Mouse (Mus musculus): ENCODE data around the gene Trpc2. TPM values are rescaled to one million over a fixed set of nuclear protein-coding genes. Genes with fewer than 3 reads are reported as not detected.
"Not testable (repeated sequence)": the region's sequence is repeated elsewhere in the genome, so short reads cannot be mapped to it uniquely, and the experiment has no call there.

Gene Trpc2
- not detected in 2 replicates for polyA plus RNA-seq (2015; fragmentation: Nextera tagmentation; extraction: Ambion mirVana)

DNA sequence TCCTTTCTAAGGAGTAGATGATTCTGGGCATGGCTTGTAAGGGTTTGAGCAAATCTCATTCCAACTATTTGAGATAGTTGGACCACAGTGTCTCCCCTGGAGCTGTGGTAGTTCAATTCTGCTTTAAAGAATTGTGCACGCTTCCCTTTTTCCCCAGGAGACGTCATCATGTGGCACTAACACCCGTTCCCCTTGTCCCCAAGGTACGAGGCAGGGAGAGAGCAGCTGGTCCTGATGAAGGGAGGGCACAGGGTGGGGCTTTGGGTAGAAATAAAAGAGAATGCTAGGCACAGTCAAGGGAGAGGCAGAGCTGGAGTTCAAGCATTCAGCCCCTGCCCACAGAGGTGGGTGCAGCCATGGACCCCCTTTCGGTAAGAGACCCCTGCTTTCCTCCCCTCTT is at the start of gene Trpc2:
Gene Trpc2 (plus strand): TSS at position 301 of the 400 bp plus-strand sequence.
- no peak within 1 kb of the TSS for H3K4me3 ChIP-seq (ENCODE audit: low read depth, low read length)
- ATAC-seq: no peak
- no peak within 1 kb of the TSS for H3K27ac ChIP-seq (ENCODE audit: low read depth)
- DNase-seq: no peak
- no peaks in the 10 kb centered on the region for H3K9me3 ChIP-seq (ENCODE audit: low read length)
- H3K4me1 ChIP-seq (ENCODE audit: insufficient read depth): no peaks in the 10 kb centered on the region
- no peak within 1 kb of the TSS for H3K4me2 ChIP-seq (ENCODE audit: low read depth, low read length)
- no peaks in the 10 kb centered on the region for H3K27me3 ChIP-seq (ENCODE audit: insufficient read depth, low read length)
- TF ChIP-seq EP300 (IDR thresholded peaks at IDR 0.05; ENCODE audit: low read depth) (no peak), CTCF (IDR thresholded peaks at IDR 0.05; ENCODE audit: low read depth) (no peak)
- peaks cover 38% of the 10 kb centered on the region for H3K36me3 ChIP-seq (replicated peaks; ENCODE audit: insufficient read depth, low read length)
- H3K9ac ChIP-seq (replicated peaks): no peak within 1 kb of the TSS
- WGBS (ENCODE audit: insufficient replicate concordance): 80% methylated on average over 5 of the region's 5 CpGs

- DNase-seq: no peak
- Histone ChIP-seq H3K9ac (replicated peaks) (no peak overlapping the region), H3K4me1 (ENCODE audit: insufficient read depth) (no peaks in the 10 kb centered on the region), H3K4me3 (ENCODE audit: low read depth, low read length) (no peak overlapping the region), H3K27ac (ENCODE audit: low read depth) (no peak overlapping the region), H3K4me2 (ENCODE audit: low read depth, low read length) (no peak overlapping the region), H3K9me3 (ENCODE audit: low read length) (no peaks in the 10 kb centered on the region), H3K36me3 (replicated peaks; ENCODE audit: insufficient read depth, low read length) (peaks cover 61% of the 10 kb centered on the region), H3K27me3 (ENCODE audit: insufficient read depth, low read length) (no peaks in the 10 kb centered on the region)
- TF ChIP-seq EP300 (IDR thresholded peaks at IDR 0.05; ENCODE audit: low read depth) (no peak), CTCF (IDR thresholded peaks at IDR 0.05; ENCODE audit: low read depth) (peak; percentile 54)
- 91% methylated on average over 1 of the region's 1 CpGs for WGBS (ENCODE audit: insufficient replicate concordance)
- ATAC-seq: no peak
Measured at GRCm38 (mm10) chr7:102034904-102035303, 48.0 kb upstream of the Trpc2 start.

GRCm38 (mm10) chr7:102035534-102035933 is 47.4 kb upstream of the Trpc2 start:
- Histone ChIP-seq H3K27me3 (ENCODE audit: insufficient read depth, low read length) (no peaks in the 10 kb centered on the region), H3K9me3 (ENCODE audit: low read length) (no peaks in the 10 kb centered on the region), H3K27ac (ENCODE audit: low read depth) (no peak overlapping the region), H3K9ac (replicated peaks) (no peak overlapping the region), H3K36me3 (replicated peaks; ENCODE audit: insufficient read depth, low read length) (peaks cover 61% of the 10 kb centered on the region), H3K4me1 (ENCODE audit: insufficient read depth) (no peaks in the 10 kb centered on the region), H3K4me3 (ENCODE audit: low read depth, low read length) (no peak overlapping the region), H3K4me2 (ENCODE audit: low read depth, low read length) (no peak overlapping the region)
- 73% methylated on average over 2 of the region's 2 CpGs for WGBS (ENCODE audit: insufficient replicate concordance)
- no peak for TF ChIP-seq CTCF (IDR thresholded peaks at IDR 0.05; ENCODE audit: low read depth)
- DNase-seq (no peak), ATAC-seq (no peak)

- Histone ChIP-seq H3K9ac (replicated peaks) (no peak overlapping the region), H3K9me3 (ENCODE audit: low read length) (no peaks in the 10 kb centered on the region), H3K36me3 (replicated peaks; ENCODE audit: insufficient read depth, low read length) (peaks cover 59% of the 10 kb centered on the region), H3K27me3 (ENCODE audit: insufficient read depth, low read length) (no peaks in the 10 kb centered on the region), H3K4me3 (ENCODE audit: low read depth, low read length) (no peak overlapping the region), H3K4me1 (ENCODE audit: insufficient read depth) (no peaks in the 10 kb centered on the region), H3K27ac (ENCODE audit: low read depth) (no peak overlapping the region), H3K4me2 (ENCODE audit: low read depth, low read length) (no peak overlapping the region)
- WGBS (ENCODE audit: insufficient replicate concordance): 88% methylated on average over 3 of the region's 3 CpGs
- no peak for TF ChIP-seq CTCF (IDR thresholded peaks at IDR 0.05; ENCODE audit: low read depth)
- TF ChIP-seq EP300 (IDR thresholded peaks at IDR 0.05; ENCODE audit: low read depth): no peak
- no peak for ATAC-seq
- DNase-seq: no peak
Measured at GRCm38 (mm10) chr7:102037318-102037717, 45.6 kb upstream of the Trpc2 start.

GRCm38 (mm10) chr7:102042314-102042713 is 40.6 kb upstream of the Trpc2 start:
- Histone ChIP-seq H3K4me1 (ENCODE audit: insufficient read depth) (no peaks in the 10 kb centered on the region), H3K4me2 (ENCODE audit: low read depth, low read length) (no peak overlapping the region), H3K9me3 (ENCODE audit: low read length) (no peaks in the 10 kb centered on the region), H3K27ac (ENCODE audit: low read depth) (no peak overlapping the region), H3K36me3 (replicated peaks; ENCODE audit: insufficient read depth, low read length) (peaks cover 32% of the 10 kb centered on the region), H3K9ac (replicated peaks) (no peak overlapping the region), H3K27me3 (ENCODE audit: insufficient read depth, low read length) (no peaks in the 10 kb centered on the region), H3K4me3 (ENCODE audit: low read depth, low read length) (no peak overlapping the region)
- TF ChIP-seq EP300 (IDR thresholded peaks at IDR 0.05; ENCODE audit: low read depth) (no peak), CTCF (IDR thresholded peaks at IDR 0.05; ENCODE audit: low read depth) (no peak)
- no peak for ATAC-seq
- 48% methylated on average over 2 of the region's 2 CpGs for WGBS (ENCODE audit: insufficient replicate concordance)
- no peak for DNase-seq

GRCm38 (mm10) chr7:102048524-102048923 is 34.4 kb upstream of the Trpc2 start:
- H3K9ac ChIP-seq (replicated peaks); H3K4me1 ChIP-seq (ENCODE audit: insufficient read depth); ATAC-seq; H3K27ac ChIP-seq (ENCODE audit: low read depth); H3K27me3 ChIP-seq (ENCODE audit: insufficient read depth, low read length); H3K36me3 ChIP-seq (replicated peaks; ENCODE audit: insufficient read depth, low read length); DNase-seq; H3K4me2 ChIP-seq (ENCODE audit: low read depth, low read length); H3K9me3 ChIP-seq (ENCODE audit: low read length); H3K4me3 ChIP-seq (ENCODE audit: low read depth, low read length): not testable (repeated sequence)
- peak; percentile 60 for TF ChIP-seq CTCF (IDR thresholded peaks at IDR 0.05; ENCODE audit: low read depth)

- H3K36me3 ChIP-seq (replicated peaks; ENCODE audit: insufficient read depth, low read length): 0 out of 2 replicates have a peak, but pooled peaks cover 4% of the 10 kb centered on the region
- no peaks in the 10 kb centered on the region for H3K27me3 ChIP-seq (ENCODE audit: insufficient read depth, low read length)
- 59% methylated on average over 3 of the region's 3 CpGs for WGBS (ENCODE audit: insufficient replicate concordance)
- H3K9me3 ChIP-seq (ENCODE audit: low read length): no peaks in the 10 kb centered on the region
- peaks cover 27% of the 10 kb centered on the region for H3K4me1 ChIP-seq (ENCODE audit: insufficient read depth)
- no peak for ATAC-seq
- no peak overlapping the region for H3K4me2 ChIP-seq (ENCODE audit: low read depth, low read length)
- H3K4me3 ChIP-seq (ENCODE audit: low read depth, low read length): no peak overlapping the region
- TF ChIP-seq CTCF (IDR thresholded peaks at IDR 0.05; ENCODE audit: low read depth) (no peak), EP300 (IDR thresholded peaks at IDR 0.05; ENCODE audit: low read depth) (no peak)
- DNase-seq: no peak
- H3K9ac ChIP-seq (replicated peaks): no peak overlapping the region
- no peak overlapping the region for H3K27ac ChIP-seq (ENCODE audit: low read depth)
Measured at GRCm38 (mm10) chr7:102061353-102061752, 21.6 kb upstream of the Trpc2 start.

All from liver, postnatal 0 days (tissue).